Mouse (Mus musculus) fat pad, adult 2 months (tissue): Measurements from ENCODE around the gene Crp.

Experiments used
- DNase-seq: peaks from one replicate; pipeline ENCODE4 v3.0.0-alpha.2; 2011; ENCODE audit warnings: low read depth, low spot score; ENCODE audit errors: extremely low read depth

The Crp gene

DNA sequence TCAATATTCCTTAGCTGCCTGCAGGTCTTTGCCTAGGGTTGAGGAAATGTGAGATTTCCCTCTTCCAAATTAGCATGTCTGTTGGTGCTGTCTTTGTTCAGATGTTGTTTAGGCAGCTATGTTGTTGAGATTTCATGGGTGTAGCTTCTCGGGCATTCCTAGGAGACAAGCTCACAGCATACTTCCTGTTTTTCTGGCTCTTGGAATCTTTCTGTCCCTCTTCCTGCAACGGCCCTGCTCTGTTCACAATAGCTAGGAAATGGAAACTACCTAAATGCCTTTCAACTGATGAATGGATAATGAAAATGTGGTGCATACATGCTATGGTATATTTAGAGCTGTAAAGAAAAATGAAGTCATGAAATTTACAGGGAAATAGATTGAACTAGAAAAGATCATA is 13.5 kb downstream of the Crp start:
- DNase-seq: no peak

GRCm38 (mm10) chr1:172711962-172712361 is 14.1 kb downstream of the Crp start:
- no peak for DNase-seq

GRCm38 (mm10) chr1:172751241-172751640 is 53.4 kb downstream of the Crp start:
- no peak for DNase-seq

DNA sequence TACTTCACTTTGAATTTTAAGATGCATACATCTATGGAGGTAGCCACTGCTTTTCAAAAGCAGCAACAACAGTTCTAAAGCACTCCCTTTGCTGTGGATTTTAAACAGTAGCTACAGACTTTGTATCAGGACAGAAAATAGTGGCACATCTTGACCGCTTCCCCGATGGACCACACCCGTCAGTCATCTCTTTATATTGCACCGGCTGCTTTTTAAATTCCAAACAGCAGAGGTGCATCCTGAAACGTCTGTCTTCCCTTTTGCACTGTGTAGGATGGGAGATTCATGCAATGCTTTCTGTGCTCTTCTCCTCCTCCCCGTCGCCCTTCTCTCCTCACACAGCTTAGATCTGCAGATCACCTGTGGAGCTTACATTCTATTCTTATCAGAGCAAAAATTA is 57.3 kb downstream of the Crp start:
- no peak for DNase-seq

DNA sequence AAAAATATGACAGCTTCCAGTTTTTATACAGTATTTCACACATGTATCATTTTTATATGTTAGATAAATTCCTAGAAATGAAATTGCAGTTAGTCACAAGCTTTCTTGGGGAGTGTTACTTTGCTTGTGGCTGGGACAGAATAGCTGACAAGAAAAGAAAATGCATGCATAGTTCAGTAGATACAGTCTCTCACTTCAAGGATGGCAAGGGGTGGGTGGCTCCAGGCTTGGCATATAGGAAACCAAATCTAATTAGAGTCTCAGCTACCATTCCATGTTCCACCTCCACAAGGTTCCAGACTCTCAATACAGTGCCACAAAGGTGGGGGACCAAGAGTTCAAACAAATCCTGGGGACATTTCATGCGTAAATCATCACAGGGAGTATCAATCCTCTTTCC is 61.7 kb downstream of the Crp start:
- DNase-seq: no peak

DNA sequence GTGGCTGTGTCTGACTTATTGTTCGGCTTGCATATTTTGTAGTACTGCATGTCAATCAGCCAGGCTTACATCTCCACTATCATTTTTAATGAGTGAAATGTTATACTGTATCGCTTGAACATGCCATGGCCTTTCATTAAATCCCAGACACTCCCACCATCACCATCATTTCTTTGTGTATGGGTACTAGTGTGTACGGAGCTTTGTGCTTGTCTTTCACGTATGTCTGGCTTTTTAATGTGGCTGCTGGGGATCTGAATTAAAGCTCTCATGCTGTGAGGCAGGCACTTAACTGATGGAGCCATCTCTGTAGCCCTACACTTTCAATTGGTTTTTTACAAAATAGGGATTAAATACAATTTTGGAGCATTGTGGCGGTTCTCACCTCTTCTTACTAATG is 81.3 kb downstream of the Crp start:
- no peak for DNase-seq

GRCm38 (mm10) chr1:172785322-172785721 is 87.5 kb downstream of the Crp start:
- no peak for DNase-seq

GRCm38 (mm10) chr1:172785886-172786285 is 88.0 kb downstream of the Crp start:
- no peak for DNase-seq

DNA sequence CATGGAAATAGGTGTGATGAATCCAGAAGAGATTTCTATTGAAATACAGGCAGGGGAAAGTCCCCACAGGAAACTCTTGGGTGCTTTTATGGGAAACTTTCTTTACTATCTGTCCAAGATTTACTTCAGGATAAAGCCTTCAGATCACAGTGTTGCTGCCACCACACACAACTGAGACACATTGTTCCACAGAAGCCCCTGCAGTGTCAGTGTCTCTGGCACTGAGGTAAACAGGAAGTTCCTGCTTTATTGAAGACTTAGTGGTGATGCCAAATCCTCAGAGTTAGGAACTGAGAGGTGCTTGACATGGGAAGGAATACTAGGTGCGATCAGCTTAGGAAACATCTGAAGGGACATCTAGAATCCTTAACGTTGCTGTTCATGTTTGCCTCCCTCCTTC is 131.1 kb downstream of the Crp start:
- no peak for DNase-seq

GRCm38 (mm10) chr1:172847044-172847761 is 149.3 kb downstream of the Crp start:
- DNase-seq: no peak

- DNase-seq: no peak
Observed at GRCm38 (mm10) chr1:172848171-172848570, 150.3 kb downstream of the Crp start.

- DNase-seq: no peak
Observed at GRCm38 (mm10) chr1:172875265-172875664, 177.4 kb downstream of the Crp start.

DNA sequence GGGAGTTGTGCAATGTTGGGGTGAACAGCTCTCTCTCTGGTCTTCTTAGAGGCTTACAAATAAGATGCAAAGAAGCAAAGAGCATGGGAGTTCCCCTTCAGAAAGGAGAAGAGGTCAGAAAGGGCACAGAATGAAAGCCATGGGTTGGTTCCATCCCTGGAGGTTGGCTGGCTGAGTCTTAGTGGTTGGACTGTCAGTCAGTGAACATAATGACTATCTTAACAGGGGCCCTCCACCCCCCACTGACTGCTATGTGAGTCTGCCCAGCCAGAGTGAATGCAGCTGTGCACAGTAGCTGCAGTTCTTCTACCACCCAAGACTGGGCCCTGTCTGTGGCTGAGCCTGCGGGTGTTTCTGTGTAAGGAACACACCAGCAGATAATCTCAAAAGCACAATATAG is 178.8 kb downstream of the Crp start:
- DNase-seq: no peak
